Mouse (Mus musculus): ENCODE data around the gene Trp53tg5.

DNA sequence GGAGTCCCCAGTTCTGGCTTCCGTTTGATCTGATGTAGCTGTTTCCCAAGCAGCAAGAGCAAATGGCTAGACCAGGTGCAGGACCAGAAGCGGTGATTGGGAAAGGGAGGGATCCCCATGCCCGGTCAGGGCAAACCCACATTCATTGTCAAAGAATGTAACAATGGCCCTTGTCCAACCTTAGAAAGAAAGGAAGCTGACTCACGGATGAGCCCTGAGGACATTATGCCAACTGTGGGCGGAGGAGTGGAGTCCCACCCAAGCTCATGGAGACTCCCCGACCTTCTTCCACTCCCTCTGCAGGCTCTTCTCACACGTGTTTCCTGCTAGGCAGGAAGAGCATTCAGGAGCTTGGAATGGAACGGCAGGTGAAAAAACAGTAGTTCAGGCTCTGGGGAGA is 39.9 kb upstream of the Trp53tg5 start:
- no peak for TF ChIP-seq CTCF (IDR thresholded peaks at IDR 0.05; ENCODE audit: low read depth)
- no peak for TF ChIP-seq EP300 (optimal IDR thresholded peaks at IDR 0.05)

Data from stomach, postnatal 0 days (tissue).